Mouse (Mus musculus): ENCODE measurements around the gene Pcyt1a.
"Not testable (repeated sequence)": the region's sequence is repeated elsewhere in the genome, so short reads cannot be mapped to it uniquely, and the experiment has no call there.

Pcyt1a gene

GRCm38 (mm10) chr16:32472276-32473015, 41.7 kb downstream of the Pcyt1a start:
- no peak for DNase-seq (ENCODE audit: low spot score)

GRCm38 (mm10) chr16:32477315-32477714, 46.6 kb downstream of the Pcyt1a start:
- no peak for DNase-seq (ENCODE audit: low spot score)

- DNase-seq (ENCODE audit: low spot score), result no peak
Measured at GRCm38 (mm10) chr16:32479415-32479814, 48.7 kb downstream of the Pcyt1a start.

- DNase-seq (ENCODE audit: low spot score), result no peak
Measured at GRCm38 (mm10) chr16:32484431-32484871, 53.7 kb downstream of the Pcyt1a start.

GRCm38 (mm10) chr16:32485209-32485608, 54.5 kb downstream of the Pcyt1a start:
- no peak for DNase-seq (ENCODE audit: low spot score)

GRCm38 (mm10) chr16:32486046-32486445, 55.3 kb downstream of the Pcyt1a start:
- no peak for DNase-seq (ENCODE audit: low spot score)

- no peak for DNase-seq (ENCODE audit: low spot score)
Measured at GRCm38 (mm10) chr16:32487234-32488111, 56.8 kb downstream of the Pcyt1a start, which contains the start of gene Slc51a. Gene Slc51a, minus strand, starts transcription at chr16:32487879.

GRCm38 (mm10) chr16:32488939-32489338, 58.2 kb downstream of the Pcyt1a start:
- DNase-seq (ENCODE audit: low spot score), result no peak

GRCm38 (mm10) chr16:32494371-32494770, 63.6 kb downstream of the Pcyt1a start:
- DNase-seq (ENCODE audit: low spot score), result not testable (repeated sequence)

GRCm38 (mm10) chr16:32495965-32496364, 65.2 kb downstream of the Pcyt1a start, which contains the start of gene Zdhhc19:
Gene Zdhhc19, plus strand, starts transcription at chr16:32496265.
- no peak for DNase-seq (ENCODE audit: low spot score)

GRCm38 (mm10) chr16:32498996-32499395, 68.3 kb downstream of the Pcyt1a start:
- no peak for DNase-seq (ENCODE audit: low spot score)

GRCm38 (mm10) chr16:32499430-32500037, 68.8 kb downstream of the Pcyt1a start:
- peak; percentile 59 for DNase-seq (ENCODE audit: low spot score)

GRCm38 (mm10) chr16:32501459-32501858, 70.7 kb downstream of the Pcyt1a start:
- DNase-seq (ENCODE audit: low spot score), result no peak

GRCm38 (mm10) chr16:32502621-32503335, 72.1 kb downstream of the Pcyt1a start:
- no peak for DNase-seq (ENCODE audit: low spot score)

- no peak for DNase-seq (ENCODE audit: low spot score)
Measured at GRCm38 (mm10) chr16:32503633-32504032, 72.9 kb downstream of the Pcyt1a start.

GRCm38 (mm10) chr16:32506298-32506697, 75.6 kb downstream of the Pcyt1a start:
- no peak for DNase-seq (ENCODE audit: low spot score)

GRCm38 (mm10) chr16:32506868-32507267, 76.1 kb downstream of the Pcyt1a start:
- DNase-seq (ENCODE audit: low spot score), result no peak

GRCm38 (mm10) chr16:32507407-32507806, 76.7 kb downstream of the Pcyt1a start:
- no peak for DNase-seq (ENCODE audit: low spot score)

- DNase-seq (ENCODE audit: low spot score), result no peak
Measured at GRCm38 (mm10) chr16:32508035-32508434, 77.3 kb downstream of the Pcyt1a start.

GRCm38 (mm10) chr16:32508506-32509065, 77.9 kb downstream of the Pcyt1a start:
- no peak for DNase-seq (ENCODE audit: low spot score)

All from ovary, adult 18-20 months (tissue).